Mouse (Mus musculus) adrenal gland, adult 2 months (tissue): ENCODE measurements around the gene Zdhhc1. TPM values are rescaled to one million over a fixed set of nuclear protein-coding genes. Genes with fewer than 3 reads are reported as not detected.

Source experiments
- DNase-seq: peaks from one replicate; pipeline ENCODE4 v3.0.0; 2021
- polyA plus RNA-seq: library from polyadenylated mRNA; depleted of rRNA; stranded (reverse); fragments of >200 nt; gene quantifications from 2 replicates; pipeline ENCODE4 v1.2.3, GENCODE M21; 2012
- total RNA-seq, 2 experiments: library from RNA; stranded (reverse); gene quantifications; 2 replicates each; pipeline ENCODE4 v1.2.3; 2021

Gene Zdhhc1
- total and polyA plus RNA-seq, 3 experiments, result 13.8 to 53.3 (median 19.2) TPM

GRCm38 (mm10) chr8:105477792-105478191, 18.9 kb downstream of the Zdhhc1 start:
- DNase-seq, result no peak

- DNase-seq, result peak; percentile 54
Observed at GRCm38 (mm10) chr8:105476628-105477413, 19.9 kb downstream of the Zdhhc1 start.

- no peak for DNase-seq
Observed at GRCm38 (mm10) chr8:105476161-105476560, 20.5 kb downstream of the Zdhhc1 start.

GRCm38 (mm10) chr8:105475742-105476141, 21.0 kb downstream of the Zdhhc1 start:
- no peak for DNase-seq

GRCm38 (mm10) chr8:105475254-105475653, 21.4 kb downstream of the Zdhhc1 start:
- DNase-seq, result no peak

- no peak for DNase-seq
Observed at GRCm38 (mm10) chr8:105474680-105475079, 22.0 kb downstream of the Zdhhc1 start.

- DNase-seq, result peak; percentile 62
Observed at GRCm38 (mm10) chr8:105473816-105474606, 22.7 kb downstream of the Zdhhc1 start.

- no peak for DNase-seq
Observed at GRCm38 (mm10) chr8:105472983-105473382, 23.7 kb downstream of the Zdhhc1 start.

GRCm38 (mm10) chr8:105472414-105472932, 24.2 kb downstream of the Zdhhc1 start:
- no peak for DNase-seq

GRCm38 (mm10) chr8:105471314-105472015, 25.2 kb downstream of the Zdhhc1 start, which contains the start of gene Tppp3:
Gene Tppp3 (minus strand): TSS chr8:105471526.
- DNase-seq, result peak; percentile 94

GRCm38 (mm10) chr8:105470681-105471313, 25.9 kb downstream of the Zdhhc1 start:
- DNase-seq, result no peak

GRCm38 (mm10) chr8:105470262-105470661, 26.4 kb downstream of the Zdhhc1 start:
- DNase-seq, result no peak

- DNase-seq, result no peak
Observed at GRCm38 (mm10) chr8:105469816-105470215, 26.9 kb downstream of the Zdhhc1 start.

- no peak for DNase-seq
Observed at GRCm38 (mm10) chr8:105469041-105469695, 27.5 kb downstream of the Zdhhc1 start.

GRCm38 (mm10) chr8:105468002-105468720, 28.5 kb downstream of the Zdhhc1 start:
- DNase-seq, result no peak

GRCm38 (mm10) chr8:105467396-105467985, 29.2 kb downstream of the Zdhhc1 start:
- no peak for DNase-seq

- DNase-seq, result no peak
Observed at GRCm38 (mm10) chr8:105466700-105467291, 29.9 kb downstream of the Zdhhc1 start.

GRCm38 (mm10) chr8:105466246-105466645, 30.5 kb downstream of the Zdhhc1 start:
- no peak for DNase-seq

- no peak for DNase-seq
Observed at GRCm38 (mm10) chr8:105464595-105464994, 32.1 kb downstream of the Zdhhc1 start.
